Mouse (Mus musculus) urinary bladder, postnatal 4 days (tissue): ENCODE results near the gene Gm3327.
"Not testable (repeated sequence)": the region's sequence is repeated elsewhere in the genome, so short reads cannot be mapped to it uniquely, and the experiment has no call there.

Source experiments
- DNase-seq, 2 experiments: peaks; one replicate each; pipeline ENCODE4 v3.0.0; 2021 to 2022; ENCODE audit warnings: low spot score in 2 of 2

Gene Gm3327

GRCm38 (mm10) chr14:44123551-44123950 lies at the start of gene Gm3327:
Gene Gm3327, plus strand, starts transcription at chr14:44123851.
- DNase-seq: not testable (repeated sequence)

- DNase-seq: not testable (repeated sequence)
Measured at GRCm38 (mm10) chr14:44077785-44078341, 45.8 kb upstream of the Gm3327 start.

- DNase-seq: not testable (repeated sequence)
Measured at GRCm38 (mm10) chr14:44086588-44086987, 37.1 kb upstream of the Gm3327 start.

DNA sequence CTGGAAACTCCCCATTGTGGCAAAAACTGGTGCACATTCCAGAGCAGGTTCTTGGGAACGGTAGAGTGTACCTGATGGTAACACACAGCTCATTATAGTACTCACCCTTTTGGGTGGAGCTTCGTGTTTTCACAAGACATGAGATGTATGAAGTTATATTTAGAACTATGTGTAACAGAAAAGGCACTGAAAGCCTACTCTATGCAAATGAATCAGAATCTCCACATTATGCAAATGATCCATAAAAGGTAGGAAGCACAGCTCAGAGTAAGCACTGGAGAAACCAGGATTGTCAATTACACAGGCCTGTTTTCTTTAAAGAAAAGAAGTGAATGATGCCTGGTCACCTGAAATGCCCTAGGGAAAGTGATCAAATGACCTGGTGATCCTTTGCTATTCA lies 36.1 kb upstream of the Gm3327 start:
- DNase-seq: not testable (repeated sequence)

DNA sequence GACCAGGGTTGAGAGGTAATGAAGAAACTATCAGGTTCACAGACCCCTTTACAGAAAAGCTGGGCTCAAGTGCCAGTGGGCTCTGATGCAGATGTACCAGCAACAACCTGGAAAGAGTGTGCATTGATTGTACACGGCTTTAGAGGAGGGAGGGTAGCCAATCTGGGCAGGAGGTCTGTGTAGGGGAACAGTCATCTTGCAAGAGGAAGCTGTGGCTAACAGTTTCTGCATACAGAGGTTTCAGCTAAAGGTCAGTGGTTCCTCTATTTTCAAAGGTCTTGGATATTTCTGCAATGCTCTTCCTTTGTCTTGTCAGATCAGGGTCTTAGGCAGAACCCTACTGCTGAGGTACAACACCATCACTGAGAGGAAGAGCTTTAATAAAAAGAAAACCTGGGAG lies 32.1 kb upstream of the Gm3327 start:
- not testable (repeated sequence) for DNase-seq

DNA sequence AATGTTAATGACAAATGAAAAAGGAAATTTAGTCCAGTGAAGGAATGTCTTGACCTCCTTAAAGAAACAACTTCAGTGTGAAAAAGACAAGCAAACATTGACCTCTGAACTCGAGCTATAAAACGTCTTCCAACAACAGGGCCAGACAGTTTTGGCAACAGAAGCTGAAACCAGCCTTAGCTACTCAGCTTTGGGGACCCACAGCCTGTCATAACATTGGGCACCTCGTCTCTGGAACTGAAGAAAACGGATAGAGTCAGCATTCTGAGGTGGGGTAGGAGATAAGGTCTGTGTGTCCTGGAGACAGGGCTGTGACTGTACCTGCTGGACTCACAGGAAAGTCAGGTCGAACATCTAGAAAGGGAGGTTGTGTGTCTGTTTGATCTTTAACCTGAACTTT lies 29.2 kb upstream of the Gm3327 start:
- not testable (repeated sequence) for DNase-seq

- not testable (repeated sequence) for DNase-seq
Measured at GRCm38 (mm10) chr14:44100030-44100429, 23.6 kb upstream of the Gm3327 start.

DNA sequence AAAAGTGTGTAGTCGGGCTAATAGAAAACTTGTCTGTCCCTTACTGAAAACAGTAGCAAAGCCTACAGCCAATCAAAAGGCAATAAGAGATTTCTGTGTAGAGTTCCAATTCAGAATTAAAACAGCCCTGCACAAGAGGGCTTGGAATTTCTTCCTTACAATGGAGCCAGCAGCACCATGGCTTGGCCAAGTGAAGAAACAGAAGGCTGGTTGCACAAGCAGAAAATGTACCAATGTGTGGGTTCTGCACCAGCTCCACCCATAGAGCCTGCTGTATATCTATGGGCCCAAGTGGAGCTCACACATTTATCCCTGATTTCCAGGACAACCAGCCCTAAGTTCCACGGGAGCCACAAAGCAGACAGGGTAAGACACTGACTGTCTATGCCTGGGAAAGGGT lies 21.3 kb upstream of the Gm3327 start, which contains the start of gene Ear2:
Gene Ear2 (plus strand): TSS at position 301 of the 400 bp plus-strand sequence.
- DNase-seq: not testable (repeated sequence)

DNA sequence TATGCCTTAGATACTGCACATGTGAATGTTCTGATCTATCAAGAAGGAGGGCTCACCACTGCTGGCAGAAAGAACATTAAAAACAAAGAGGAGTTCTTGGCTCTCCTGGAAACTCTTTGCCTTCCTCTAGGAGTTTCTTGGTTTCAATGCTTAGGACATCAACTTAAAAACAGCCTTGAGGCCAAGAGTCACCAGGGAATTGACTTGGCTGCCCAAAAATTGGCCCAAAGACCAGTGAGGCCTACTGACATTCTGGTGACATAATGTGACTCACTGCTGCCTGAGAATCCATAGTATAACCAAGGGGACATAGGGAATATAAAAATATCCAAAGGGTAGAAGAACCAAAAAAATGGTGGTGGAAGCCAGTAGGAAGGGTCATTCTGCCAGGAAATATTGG lies 12.7 kb upstream of the Gm3327 start:
- no peak for DNase-seq
